Mouse (Mus musculus) thymus, postnatal 10 days (tissue): ENCODE measurements at regions not wholly inside any gene's neighbourhood (a gene's known extent, or its start where the extent isn't known, plus 50 kb on each side); places are given as distances from the start of the nearest gene placed in this dataset.
"Not testable (repeated sequence)": the region's sequence is repeated elsewhere in the genome, so short reads cannot be mapped to it uniquely, and the experiment has no call there.

Experiments used
- DNase-seq, 2 experiments: peaks; one replicate each; pipeline ENCODE4 v3.0.0; 2021; ENCODE audit warnings: low spot score in 2 of 2

GRCm38 (mm10) chr10:96421506-96421905 lies 195.3 kb upstream of the Btg1 start:
- not testable (repeated sequence) for DNase-seq

- no peak for DNase-seq
Observed at GRCm38 (mm10) chr10:96427407-96427806, 189.4 kb upstream of the Btg1 start.

- no peak for DNase-seq
Observed at GRCm38 (mm10) chr10:96430142-96430541, 186.7 kb upstream of the Btg1 start.

GRCm38 (mm10) chr10:96435109-96435508 lies 181.7 kb upstream of the Btg1 start:
- no peak for DNase-seq

GRCm38 (mm10) chr10:96438398-96439103 lies 178.3 kb upstream of the Btg1 start:
- no peak for DNase-seq

GRCm38 (mm10) chr10:96442165-96442564 lies 174.6 kb upstream of the Btg1 start:
- no peak for DNase-seq

- no peak for DNase-seq
Observed at GRCm38 (mm10) chr10:96450266-96450665, 166.5 kb upstream of the Btg1 start.

- no peak for DNase-seq
Observed at GRCm38 (mm10) chr10:96454857-96455256, 161.9 kb upstream of the Btg1 start.

GRCm38 (mm10) chr10:96458551-96458950 lies 158.3 kb upstream of the Btg1 start:
- DNase-seq = no peak

- DNase-seq = no peak
Observed at GRCm38 (mm10) chr10:96459186-96459585, 157.6 kb upstream of the Btg1 start.

- DNase-seq = no peak
Observed at GRCm38 (mm10) chr10:96460151-96460550, 156.7 kb upstream of the Btg1 start.

GRCm38 (mm10) chr10:96460617-96461338 lies 156.0 kb upstream of the Btg1 start:
- DNase-seq = no peak

GRCm38 (mm10) chr10:96465967-96466366 lies 150.8 kb upstream of the Btg1 start:
- DNase-seq = no peak

- DNase-seq = no peak
Observed at GRCm38 (mm10) chr10:96466845-96467244, 150.0 kb upstream of the Btg1 start.

GRCm38 (mm10) chr10:96467661-96468060 lies 149.1 kb upstream of the Btg1 start:
- no peak for DNase-seq

- no peak for DNase-seq
Observed at GRCm38 (mm10) chr10:96471523-96471922, 145.3 kb upstream of the Btg1 start.

GRCm38 (mm10) chr10:96479350-96479749 lies 137.5 kb upstream of the Btg1 start:
- DNase-seq = no peak

- no peak for DNase-seq
Observed at GRCm38 (mm10) chr10:96479786-96480185, 137.0 kb upstream of the Btg1 start.

- no peak for DNase-seq
Observed at GRCm38 (mm10) chr10:96480453-96481324, 136.1 kb upstream of the Btg1 start.

- no peak for DNase-seq
Observed at GRCm38 (mm10) chr10:96481325-96481638, 135.5 kb upstream of the Btg1 start.

GRCm38 (mm10) chr10:96486724-96487123 lies 130.1 kb upstream of the Btg1 start:
- no peak for DNase-seq

- no peak for DNase-seq
Observed at GRCm38 (mm10) chr10:96493706-96494105, 123.1 kb upstream of the Btg1 start.

GRCm38 (mm10) chr10:96496700-96497099 lies 120.1 kb upstream of the Btg1 start:
- DNase-seq = no peak
